Mouse (Mus musculus) G1E (cell line): ENCODE measurements around the gene Gm10352. TPM values are rescaled to one million over a fixed set of nuclear protein-coding genes. Genes with fewer than 3 reads are reported as not detected.
"Not testable (repeated sequence)": the region's sequence is repeated elsewhere in the genome, so short reads cannot be mapped to it uniquely, and the experiment has no call there.

Experiments used
- ATAC-seq: 2 replicates; pipeline ENCODE4 v1.8.0; 2016; ENCODE audit warnings: mild to moderate bottlenecking; ENCODE audit not compliant: insufficient number of reproducible peaks, poor library complexity, low FRiP score, severe bottlenecking; ENCODE audit errors: extremely low read depth
- DNase-seq: peaks from one replicate; pipeline ENCODE4 v3.0.0; 2012; ENCODE audit warnings: low spot score
- H3K27me3 ChIP-seq: 2 replicates; pipeline ENCODE4 v1.6.1; 2012; ENCODE audit warnings: mild to moderate bottlenecking, low read length, inconsistent platforms; ENCODE audit not compliant: insufficient read depth
- H3K36me3 ChIP-seq: replicated peaks from 2 replicates; pipeline ENCODE3; 2012; ENCODE audit warnings: mild to moderate bottlenecking, inconsistent platforms
- H3K4me1 ChIP-seq: 2 replicates; pipeline ENCODE4 v1.6.1; 2012; ENCODE audit warnings: low read depth, low read length, inconsistent platforms, mixed read lengths; ENCODE audit not compliant: insufficient read depth
- H3K4me3 ChIP-seq: 2 replicates; pipeline ENCODE4 v1.5.1; 2012; ENCODE audit warnings: low read depth, mild to moderate bottlenecking, inconsistent platforms, low read length, moderate library complexity, mixed read lengths
- H3K9me3 ChIP-seq: replicated peaks from 2 replicates; pipeline ENCODE4 v1.6.1; 2012; ENCODE audit warnings: inconsistent platforms
- polyA plus RNA-seq: library from polyadenylated mRNA; stranded (reverse); fragments of >175 nt; gene quantifications from 2 replicates; pipeline ENCODE4 v1.2.3, GENCODE M21; 2012
- total RNA-seq, 2 experiments: library from RNA; stranded (forward) in 1 of 2; stranded (reverse) in 1 of 2; fragments of 200-1000 nt in 1 of 2; fragments of >200 nt in 1 of 2; fragmentation: Nextera tagmentation in 1 of 2; gene quantifications; 2 replicates each; pipeline ENCODE4 v1.2.3; 2014 to 2017

Gene Gm10352
- total RNA-seq (2014; fragmentation: Nextera tagmentation), result not detected in 2 replicates
- not detected in 2 replicates for total RNA-seq (2017)
- not detected in 2 replicates for polyA plus RNA-seq

DNA sequence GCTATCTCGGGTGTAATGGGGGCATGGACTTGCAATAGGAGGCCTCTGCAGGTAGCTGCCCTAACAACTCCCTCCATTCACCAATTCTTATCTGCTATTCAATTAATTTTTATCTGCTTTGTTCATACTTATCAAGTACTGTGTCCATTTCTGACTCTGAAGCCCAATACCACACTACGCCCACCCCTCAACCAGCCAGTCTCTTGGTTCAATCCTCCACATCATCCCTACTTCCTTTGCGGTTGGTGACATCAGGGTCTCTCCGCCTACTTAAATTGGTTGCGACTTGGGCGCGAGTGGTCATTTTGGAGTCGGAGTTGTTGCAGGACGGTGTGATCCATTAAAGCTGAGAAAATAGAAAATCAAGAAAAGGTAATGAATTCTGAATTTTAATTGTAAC, at the start of gene Gm10352:
Gene Gm10352 (plus strand): TSS at position 301 of the 400 bp plus-strand sequence.
- H3K36me3 ChIP-seq, ATAC-seq, H3K4me3 ChIP-seq, DNase-seq, H3K9me3 ChIP-seq, H3K4me1 ChIP-seq, H3K27me3 ChIP-seq: not testable (repeated sequence)

- DNase-seq, H3K9me3 ChIP-seq, H3K36me3 ChIP-seq, H3K27me3 ChIP-seq, H3K4me1 ChIP-seq, ATAC-seq, H3K4me3 ChIP-seq: not testable (repeated sequence)
Measured at GRCm38 (mm10) chrY:2932282-2932681, 31.5 kb downstream of the Gm10352 start, which contains the start of gene Gm29289. Gene Gm29289, plus strand, starts transcription at chrY:2932582.

Other genes starting within 250 kb of the Gm10352 start
- gene Sry, start 237.3 kb upstream of the Gm10352 start, total RNA-seq (2014; fragmentation: Nextera tagmentation), result not detected in 2 replicates
- gene Sry, start 237.3 kb upstream of the Gm10352 start, total RNA-seq (2017), result not detected in 2 replicates
- gene Sry, start 237.3 kb upstream of the Gm10352 start, polyA plus RNA-seq, result not detected in 2 replicates
- not detected in 2 replicates for gene H2al2b, start 180.3 kb upstream of the Gm10352 start, total RNA-seq (2014; fragmentation: Nextera tagmentation)
- not detected in 2 replicates for gene H2al2b, start 180.3 kb upstream of the Gm10352 start, total RNA-seq (2017)
- gene H2al2b, start 180.3 kb upstream of the Gm10352 start, polyA plus RNA-seq, result not detected in 2 replicates
- not detected in 2 replicates for gene Gm4064, start 104.8 kb upstream of the Gm10352 start, total RNA-seq (2014; fragmentation: Nextera tagmentation)
- gene Gm4064, start 104.8 kb upstream of the Gm10352 start, total RNA-seq (2017), result not detected in 2 replicates
- not detected in 2 replicates for gene Gm4064, start 104.8 kb upstream of the Gm10352 start, polyA plus RNA-seq
- gene Rbmy, start 70.3 kb upstream of the Gm10352 start, total RNA-seq (2014; fragmentation: Nextera tagmentation), result not detected in 2 replicates
- not detected in 2 replicates for gene Rbmy, start 70.3 kb upstream of the Gm10352 start, total RNA-seq (2017)
- gene Rbmy, start 70.3 kb upstream of the Gm10352 start, polyA plus RNA-seq, result not detected in 2 replicates
- gene Gm10256, start 70.3 kb upstream of the Gm10352 start, total RNA-seq (2014; fragmentation: Nextera tagmentation), result not detected in 2 replicates
- not detected in 2 replicates for gene Gm10256, start 70.3 kb upstream of the Gm10352 start, total RNA-seq (2017)
- not detected in 2 replicates for gene Gm10256, start 70.3 kb upstream of the Gm10352 start, polyA plus RNA-seq
- not detected in 2 replicates for gene Gm29289, start 31.6 kb downstream of the Gm10352 start, total RNA-seq (2014; fragmentation: Nextera tagmentation)
- gene Gm29289, start 31.6 kb downstream of the Gm10352 start, total RNA-seq (2017), result not detected in 2 replicates
- gene Gm29289, start 31.6 kb downstream of the Gm10352 start, polyA plus RNA-seq, result not detected in 2 replicates